ENCODE assay signal across 15 mouse cellular contexts in the genomic region with DNA sequence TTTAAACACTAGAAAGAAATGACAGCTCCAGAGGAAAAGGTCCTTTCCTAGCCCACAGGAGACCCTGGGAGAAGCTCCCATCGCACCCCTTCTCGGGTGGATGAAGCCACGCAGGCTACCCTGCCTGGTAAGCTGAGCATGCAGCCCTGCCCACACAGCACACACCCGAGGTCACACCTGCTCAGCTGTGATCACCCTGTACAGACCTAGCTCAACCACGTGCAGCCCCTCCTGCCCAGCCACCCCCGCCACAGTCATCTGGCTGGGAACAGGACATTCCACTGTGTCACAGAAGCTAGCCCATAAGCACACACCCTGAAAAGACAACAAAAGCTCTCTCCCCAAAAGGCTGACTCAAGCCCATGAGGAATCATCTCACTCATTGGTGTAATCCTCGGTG. TPM values are rescaled to one million over a fixed set of nuclear protein-coding genes. Genes with fewer than 3 reads are reported as not detected.
DNase-seq lines count a peak whose midpoint lies in the region; ATAC-seq and TF ChIP-seq lines count a peak whose summit lies in the region.
"Had no signal": no experiment of that assay in that cellular context is flagged by ENCODE, and none has a peak within 500 bp of the region (broad histone marks: within the 10 kb centered on the region; RNA-seq: fewer than 3 reads in every experiment).

No protein-coding gene starts in this region.

- no peaks in the 10 kb centered on the region for H3K36me3 ChIP-seq in lung, postnatal 0 days (ENCODE audit: insufficient read depth, low read length)
- H3K36me3 ChIP-seq in G1E (replicated peaks), result peaks cover 39% of the 10 kb centered on the region
- no peaks in the 10 kb centered on the region for H3K36me3 ChIP-seq in stomach, embryonic 14.5 days (ENCODE audit: control insufficient read depth, insufficient read depth, low read length)
- no peaks in the 10 kb centered on the region for H3K36me3 ChIP-seq in forebrain, embryonic 12.5 days (replicated peaks)
- H3K36me3 ChIP-seq: embryonic facial prominence, embryonic 12.5 days; neural tube, embryonic 12.5 days had no signal

- ATAC-seq in lung, postnatal 0 days, result peak; percentile 58; the same call in 1 of the 2 replicates
- no peak for ATAC-seq in G1E (ENCODE audit: extremely low read depth, insufficient number of reproducible peaks, low FRiP score, poor library complexity, severe bottlenecking)
- peak; percentile 72 for ATAC-seq in stomach, embryonic 14.5 days (ENCODE audit: insufficient number of reproducible peaks, insufficient read depth, low FRiP score, low read depth)
- no peak for ATAC-seq in forebrain, embryonic 12.5 days (ENCODE audit: low FRiP score)

- H3K4me1 ChIP-seq in lung, postnatal 0 days (ENCODE audit: insufficient read depth, low read depth, low read length), result no peaks in the 10 kb centered on the region
- H3K4me1 ChIP-seq in G1E (ENCODE audit: insufficient read depth, low read depth, low read length), result peaks cover 52% of the 10 kb centered on the region
- no peaks in the 10 kb centered on the region for H3K4me1 ChIP-seq in stomach, embryonic 14.5 days (ENCODE audit: control insufficient read depth, insufficient read depth, low read length)
- H3K4me1 ChIP-seq in forebrain, embryonic 12.5 days, result no peaks in the 10 kb centered on the region
- H3K4me1 ChIP-seq: embryonic facial prominence, embryonic 12.5 days; neural tube, embryonic 12.5 days had no signal

- H3K27ac ChIP-seq in lung, postnatal 0 days (ENCODE audit: low read length), result no peak overlapping the region
- H3K27ac ChIP-seq in stomach, embryonic 14.5 days (ENCODE audit: low read length), result no peak overlapping the region
- H3K27ac ChIP-seq in forebrain, embryonic 12.5 days, result no peak overlapping the region
- H3K27ac ChIP-seq: embryonic facial prominence, embryonic 12.5 days; neural tube, embryonic 12.5 days had no signal

- 56% methylated on average over 7 of the region's 7 CpGs for WGBS in lung, postnatal 0 days
- 50% methylated on average over 7 of the region's 7 CpGs for WGBS in stomach, embryonic 14.5 days
- WGBS in forebrain, embryonic 12.5 days, result 74% methylated on average over 7 of the region's 7 CpGs

- H3K27me3 ChIP-seq in lung, postnatal 0 days (replicated peaks; ENCODE audit: insufficient read depth, low read length), result no peaks in the 10 kb centered on the region
- no peaks in the 10 kb centered on the region for H3K27me3 ChIP-seq in G1E (ENCODE audit: insufficient read depth, low read length)
- H3K27me3 ChIP-seq in stomach, embryonic 14.5 days (ENCODE audit: control insufficient read depth, insufficient read depth, low read length), result no peaks in the 10 kb centered on the region
- H3K27me3 ChIP-seq in forebrain, embryonic 12.5 days, result no peaks in the 10 kb centered on the region
- H3K27me3 ChIP-seq: embryonic facial prominence, embryonic 12.5 days; neural tube, embryonic 12.5 days had no signal

- DNase-seq in adrenal gland, adult (ENCODE audit: inconsistent age in 2 of 2, low spot score in 1 of 2), result peak; percentile 31 to 40
- DNase-seq in adrenal gland, postnatal 25 days, result no peak
- DNase-seq in lung, postnatal 0 days (ENCODE audit: low spot score), result no peak
- DNase-seq in lung, postnatal 14 days, result no peak
- DNase-seq in G1E (ENCODE audit: low spot score), result no peak
- no peak for DNase-seq in left cerebral cortex, adult 18-20 months (ENCODE audit: low spot score in 2 of 2)
- DNase-seq: cerebellum, adult 2 months; heart, adult 18-20 months; layer of hippocampus, postnatal 36 days; left cerebral cortex, postnatal 4 days; thymus, postnatal 25 days had no signal

- TF ChIP-seq EP300 in lung, postnatal 0 days (IDR thresholded peaks at IDR 0.05), result no peak

- TF ChIP-seq CTCF in lung, postnatal 0 days (IDR thresholded peaks at IDR 0.05), result no peak
- TF ChIP-seq CTCF in G1E (IDR thresholded peaks at IDR 0.05; ENCODE audit: low read depth, low read length), result no peak

- H3K9ac ChIP-seq in lung, postnatal 0 days (replicated peaks; ENCODE audit: low read depth), result no peak overlapping the region
- no peak overlapping the region; the same call in 1 of the 2 replicates for H3K9ac ChIP-seq in stomach, embryonic 14.5 days (replicated peaks; ENCODE audit: low read depth, low read length)
- no peak overlapping the region for H3K9ac ChIP-seq in forebrain, embryonic 12.5 days
- H3K9ac ChIP-seq: embryonic facial prominence, embryonic 12.5 days; neural tube, embryonic 12.5 days had no signal

- no peaks in the 10 kb centered on the region for H3K9me3 ChIP-seq in lung, postnatal 0 days (ENCODE audit: low read length)
- no peaks in the 10 kb centered on the region for H3K9me3 ChIP-seq in G1E (replicated peaks)
- no peaks in the 10 kb centered on the region for H3K9me3 ChIP-seq in stomach, embryonic 14.5 days (ENCODE audit: control insufficient read depth, low read depth, low read length)
- no peaks in the 10 kb centered on the region for H3K9me3 ChIP-seq in forebrain, embryonic 12.5 days
- H3K9me3 ChIP-seq: embryonic facial prominence, embryonic 12.5 days; neural tube, embryonic 12.5 days had no signal

- no peak overlapping the region for H3K4me3 ChIP-seq in lung, postnatal 0 days (ENCODE audit: low read depth, low read length)
- peak overlapping the region; percentile 55; the same call in 1 of the 2 replicates for H3K4me3 ChIP-seq in G1E (ENCODE audit: low read depth, low read length)
- H3K4me3 ChIP-seq in stomach, embryonic 14.5 days (ENCODE audit: low read depth, low read length), result no peak overlapping the region
- H3K4me3 ChIP-seq in forebrain, embryonic 12.5 days (replicated peaks), result no peak overlapping the region
- H3K4me3 ChIP-seq: embryonic facial prominence, embryonic 12.5 days; neural tube, embryonic 12.5 days had no signal

- no peak overlapping the region for H3K4me2 ChIP-seq in lung, postnatal 0 days (replicated peaks; ENCODE audit: low read depth, low read length)
- no peak overlapping the region for H3K4me2 ChIP-seq in stomach, embryonic 14.5 days (replicated peaks; ENCODE audit: low read depth, low read length)
- no peak overlapping the region for H3K4me2 ChIP-seq in forebrain, embryonic 12.5 days
- H3K4me2 ChIP-seq: embryonic facial prominence, embryonic 12.5 days; neural tube, embryonic 12.5 days had no signal

RNA-seq across cellular contexts. Expression of a gene that starts 14.8 kb away (rescaled TPM):
- total RNA-seq in adrenal gland, postnatal 25 days (2021), result 13.1 and 16.1 TPM in 2 replicates
- 8.9 and 12.0 TPM in 2 replicates for polyA plus RNA-seq in lung, postnatal 0 days (2015; fragmentation: Nextera tagmentation; extraction: Ambion mirVana)
- total RNA-seq in G1E (2014; fragmentation: Nextera tagmentation) (34.3 and 40.0 TPM in 2 replicates), G1E (2017) (25.4 and 28.4 TPM in 2 replicates)
- 13.3 and 13.8 TPM in 2 replicates for polyA plus RNA-seq in G1E (2012)
- 4.0 and 4.8 TPM in 2 replicates for polyA plus RNA-seq in stomach, embryonic 14.5 days (2014; fragmentation: Nextera tagmentation; extraction: Ambion mirVana)
- polyA plus RNA-seq in forebrain, embryonic 12.5 days (2016; fragmentation: Nextera tagmentation; extraction: Ambion mirVana), result 1.5 and 2.0 TPM in 2 replicates
- total RNA-seq in left cerebral cortex, adult 18-20 months (2021), result under 1 TPM; 0.07 to 0.37 TPM

RNA-seq across cellular contexts. Expression of a gene that starts 55.8 kb away (rescaled TPM):
- 13.1 and 14.2 TPM in 2 replicates for total RNA-seq in adrenal gland, postnatal 25 days (2021)
- 27.1 TPM in 2 replicates for polyA plus RNA-seq in lung, postnatal 0 days (2015; fragmentation: Nextera tagmentation; extraction: Ambion mirVana)
- total RNA-seq in G1E (2014; fragmentation: Nextera tagmentation) (11.0 and 14.5 TPM in 2 replicates), G1E (2017) (18.4 and 24.3 TPM in 2 replicates)
- 98.6 and 112 TPM in 2 replicates for polyA plus RNA-seq in G1E (2012)
- 45.9 and 47.4 TPM in 2 replicates for polyA plus RNA-seq in stomach, embryonic 14.5 days (2014; fragmentation: Nextera tagmentation; extraction: Ambion mirVana)
- 32.5 and 35.5 TPM in 2 replicates for polyA plus RNA-seq in forebrain, embryonic 12.5 days (2016; fragmentation: Nextera tagmentation; extraction: Ambion mirVana)
- 1 to 10 TPM; 8.3 to 8.4 TPM for total RNA-seq in left cerebral cortex, adult 18-20 months (2021)

Comparison
In these comparisons a context has a peak if more than half of its experiments do, and no peak if none do; other contexts are left out.
1. DNase-seq: peak in adrenal gland, adult (2 of 2); none in adrenal gland, postnatal 25 days (single experiment), lung, postnatal 0 days (single experiment), lung, postnatal 14 days (single experiment), G1E (single experiment) and left cerebral cortex, adult 18-20 months (0 of 2).
2. ATAC-seq: peak in lung, postnatal 0 days (single experiment) and stomach, embryonic 14.5 days (single experiment); none in G1E (single experiment) and forebrain, embryonic 12.5 days (single experiment).